ENCODE assay signal across 19 mouse cellular contexts in genomic region chr16:33680271-33680670, GRCm38 (mm10). TPM values are rescaled to one million over a fixed set of nuclear protein-coding genes. Genes with fewer than 3 reads are reported as not detected.
DNase-seq lines count a peak whose midpoint lies in the region; ATAC-seq and TF ChIP-seq lines count a peak whose summit lies in the region.
"Had no signal": no experiment of that assay in that cellular context is flagged by ENCODE, and none has a peak within 500 bp of the region (broad histone marks: within the 10 kb centered on the region; RNA-seq: fewer than 3 reads in every experiment).

No protein-coding gene starts in this region.

- peaks cover 44% of the 10 kb centered on the region for H3K4me1 ChIP-seq in heart, adult 2 months (ENCODE audit: control insufficient read depth, insufficient read depth, low read length)
- H3K4me1 ChIP-seq in heart, embryonic 12.5 days (replicated peaks): peaks cover 32% of the 10 kb centered on the region
- H3K4me1 ChIP-seq in kidney, adult 2 months (ENCODE audit: control insufficient read depth, insufficient read depth, low read length): peaks cover 9% of the 10 kb centered on the region
- H3K4me1 ChIP-seq in midbrain, embryonic 10.5 days: peaks cover 50% of the 10 kb centered on the region
- H3K4me1 ChIP-seq in midbrain, postnatal 0 days (ENCODE audit: insufficient read depth, low read length): no peaks in the 10 kb centered on the region

- no peak overlapping the region for H3K4me3 ChIP-seq in heart, adult 2 months
- no peak overlapping the region for H3K4me3 ChIP-seq in heart, embryonic 12.5 days
- H3K4me3 ChIP-seq in kidney, adult 2 months (ENCODE audit: insufficient read depth, low read depth, low read length): no peak overlapping the region
- H3K4me3 ChIP-seq in midbrain, embryonic 10.5 days: no peak overlapping the region
- H3K4me3 ChIP-seq in midbrain, postnatal 0 days (ENCODE audit: low read depth, low read length): no peak overlapping the region
- H3K4me3 ChIP-seq: embryonic facial prominence, embryonic 15.5 days; erythroblast, embryonic 14.5 days; forebrain, embryonic 10.5 days; hindbrain, embryonic 15.5 days had no signal

- no peaks in the 10 kb centered on the region for H3K27me3 ChIP-seq in heart, adult 2 months (ENCODE audit: control insufficient read depth, insufficient read depth, low read length)
- H3K27me3 ChIP-seq in heart, embryonic 12.5 days (replicated peaks): no peaks in the 10 kb centered on the region
- no peaks in the 10 kb centered on the region for H3K27me3 ChIP-seq in kidney, adult 2 months (replicated peaks; ENCODE audit: control insufficient read depth, insufficient read depth, low read length)
- H3K27me3 ChIP-seq in midbrain, embryonic 10.5 days (ENCODE audit: low read depth, poor library complexity, severe bottlenecking): no peaks in the 10 kb centered on the region
- H3K27me3 ChIP-seq in midbrain, postnatal 0 days (ENCODE audit: insufficient read depth, low read length): no peaks in the 10 kb centered on the region
- H3K27me3 ChIP-seq: CH12.LX; embryonic facial prominence, embryonic 15.5 days; hindbrain, embryonic 15.5 days had no signal

- no peaks in the 10 kb centered on the region for H3K9me3 ChIP-seq in heart, embryonic 12.5 days (replicated peaks)
- H3K9me3 ChIP-seq in midbrain, embryonic 10.5 days (replicated peaks): no peaks in the 10 kb centered on the region
- no peaks in the 10 kb centered on the region for H3K9me3 ChIP-seq in midbrain, postnatal 0 days (ENCODE audit: low read length)
- H3K9me3 ChIP-seq: embryonic facial prominence, embryonic 15.5 days; forebrain, embryonic 10.5 days; hindbrain, embryonic 15.5 days had no signal

- ATAC-seq in heart, embryonic 12.5 days (ENCODE audit: insufficient number of reproducible peaks, low FRiP score): no peak
- ATAC-seq in midbrain, postnatal 0 days (ENCODE audit: low FRiP score): no peak
- ATAC-seq: forebrain, embryonic 14.5 days; intestine, embryonic 16.5 days had no signal

- TF ChIP-seq CTCF in heart, adult 2 months (IDR thresholded peaks at IDR 0.05): no peak
- no peak for TF ChIP-seq CTCF in kidney, adult 2 months (conservative IDR thresholded peaks at IDR 0.05; ENCODE audit: insufficient read depth, insufficient read length, low read depth, low read length)
- TF ChIP-seq CTCF in midbrain, postnatal 0 days (IDR thresholded peaks at IDR 0.05): no peak

- peaks cover 14% of the 10 kb centered on the region for H3K36me3 ChIP-seq in heart, adult 2 months (ENCODE audit: control insufficient read depth, insufficient read depth, low read length)
- H3K36me3 ChIP-seq in heart, embryonic 12.5 days: no peaks in the 10 kb centered on the region
- no peaks in the 10 kb centered on the region for H3K36me3 ChIP-seq in kidney, adult 2 months (ENCODE audit: control insufficient read depth, insufficient read depth, low read length)
- H3K36me3 ChIP-seq in midbrain, embryonic 10.5 days: no peaks in the 10 kb centered on the region
- H3K36me3 ChIP-seq in midbrain, postnatal 0 days (ENCODE audit: insufficient read depth, low read length): no peaks in the 10 kb centered on the region
- H3K36me3 ChIP-seq: embryonic facial prominence, embryonic 15.5 days; forebrain, embryonic 10.5 days; hindbrain, embryonic 15.5 days had no signal

- intact Hi-C loops in heart, adult 2 months (cut with DNase I): loop anchor here (1.0 to 2.0 kb wide), 2 partner anchors 35 to 98 kb away; no protein-coding TSS in a partner anchor

- TF ChIP-seq EP300 in heart, adult 2 months (IDR thresholded peaks at IDR 0.05; ENCODE audit: insufficient read depth, low read depth, low read length): no peak

- WGBS in heart, adult 2 months: 54% methylated on average over 7 of the region's 7 CpGs
- WGBS in heart, embryonic 12.5 days: 66% methylated on average over 7 of the region's 7 CpGs
- WGBS in kidney, adult 2 months: 84% methylated on average over 7 of the region's 7 CpGs
- WGBS in midbrain, embryonic 10.5 days: 90% methylated on average over 7 of the region's 7 CpGs
- 89% methylated on average over 7 of the region's 7 CpGs for WGBS in midbrain, postnatal 0 days

- no peak overlapping the region for H3K4me2 ChIP-seq in heart, embryonic 12.5 days
- H3K4me2 ChIP-seq in midbrain, postnatal 0 days (ENCODE audit: low read depth, low read length, poor library complexity, severe bottlenecking): no peak overlapping the region
- H3K4me2 ChIP-seq: embryonic facial prominence, embryonic 15.5 days; heart, embryonic 11.5 days; hindbrain, embryonic 15.5 days had no signal

- DNase-seq in heart, adult 2 months: peak in 1 of 2 experiments; percentile 24
- no peak for DNase-seq in kidney, adult 2 months
- DNase-seq in kidney, postnatal 4 days: no peak
- no peak for DNase-seq in midbrain, embryonic 10.5 days (ENCODE audit: low spot score)
- no peak for DNase-seq in midbrain, postnatal 0 days (ENCODE audit: low spot score)
- DNase-seq: adrenal gland, adult 2 months; adrenal gland, postnatal 25 days; cerebellum, adult 8-10 months; embryo, embryonic 11 days; gastrocnemius, postnatal 10 days had no signal

- peak overlapping the region; percentile 87 for H3K27ac ChIP-seq in heart, adult 2 months
- no peak overlapping the region for H3K27ac ChIP-seq in heart, embryonic 12.5 days (ENCODE audit: poor library complexity, severe bottlenecking)
- peak overlapping the region; percentile 12; the same call in 1 of the 2 replicates for H3K27ac ChIP-seq in kidney, adult 2 months (ENCODE audit: insufficient read depth, low read depth, low read length)
- H3K27ac ChIP-seq in midbrain, embryonic 10.5 days (replicated peaks): peak overlapping the region; percentile 14
- H3K27ac ChIP-seq in midbrain, postnatal 0 days (ENCODE audit: low read depth, low read length): no peak overlapping the region
- H3K27ac ChIP-seq: embryonic facial prominence, embryonic 15.5 days; hindbrain, embryonic 15.5 days had no signal

- H3K79me2 ChIP-seq in heart, adult 2 months (replicated peaks; ENCODE audit: control insufficient read depth, insufficient read depth, low read length): no peaks in the 10 kb centered on the region; the same call in 1 of the 2 replicates

- H3K9ac ChIP-seq in heart, adult 2 months (ENCODE audit: low read depth, low read length): no peak overlapping the region
- no peak overlapping the region for H3K9ac ChIP-seq in heart, embryonic 12.5 days
- H3K9ac ChIP-seq in midbrain, postnatal 0 days (replicated peaks; ENCODE audit: low read length, poor library complexity, severe bottlenecking): no peak overlapping the region
- H3K9ac ChIP-seq: embryonic facial prominence, embryonic 15.5 days; hindbrain, embryonic 15.5 days had no signal

- TF ChIP-seq POLR2A in heart, adult 2 months (IDR thresholded peaks at IDR 0.05; ENCODE audit: insufficient read depth, low read depth, low read length): no peak
- no peak for TF ChIP-seq POLR2A in kidney, adult 2 months (IDR thresholded peaks at IDR 0.05; ENCODE audit: low read depth, low read length)

RNA-seq across cellular contexts. Expression of gene Heg1, which starts 3.9 kb away (rescaled TPM):
- total RNA-seq in heart, adult 2 months (2021): 100 to 1,000 TPM; 126 to 148 TPM
- polyA plus RNA-seq in heart, adult 2 months (2012; rRNA removed): 60.6 and 123 TPM in 2 replicates
- polyA plus RNA-seq in heart, embryonic 12.5 days (2016; fragmentation: Nextera tagmentation; extraction: Ambion mirVana): 48.3 and 54.0 TPM in 2 replicates
- 26.7 and 28.4 TPM in 2 replicates for polyA plus RNA-seq in kidney, adult 2 months (2012; rRNA removed)
- polyA plus RNA-seq in midbrain, embryonic 10.5 days (2016; fragmentation: Nextera tagmentation; extraction: Ambion mirVana): 34.3 and 45.7 TPM in 2 replicates
- 19.5 and 22.4 TPM in 2 replicates for total RNA-seq in midbrain, postnatal 0 days (2014; rRNA removed)
- polyA plus RNA-seq in midbrain, postnatal 0 days (2015; fragmentation: Nextera tagmentation; extraction: Ambion mirVana): 6.2 and 7.2 TPM in 2 replicates

Comparison
In these comparisons a context has a peak if more than half of its experiments do, and no peak if none do; other contexts are left out.
1. H3K27ac ChIP-seq: peak in heart, adult 2 months (single experiment), kidney, adult 2 months (single experiment) and midbrain, embryonic 10.5 days (single experiment); none in heart, embryonic 12.5 days (single experiment) and midbrain, postnatal 0 days (single experiment).